Mouse (Mus musculus) kidney, postnatal 4 days (tissue): ENCODE data around the gene Slc13a1.

Experiments
- DNase-seq, 2 experiments: peaks; one replicate each; pipeline ENCODE4 v3.0.0; 2021; ENCODE audit warnings: mixed read lengths in 2 of 2

Slc13a1 gene

GRCm38 (mm10) chr6:24072804-24073203 lies 95.1 kb downstream of the Slc13a1 start:
- no peak for DNase-seq

DNA sequence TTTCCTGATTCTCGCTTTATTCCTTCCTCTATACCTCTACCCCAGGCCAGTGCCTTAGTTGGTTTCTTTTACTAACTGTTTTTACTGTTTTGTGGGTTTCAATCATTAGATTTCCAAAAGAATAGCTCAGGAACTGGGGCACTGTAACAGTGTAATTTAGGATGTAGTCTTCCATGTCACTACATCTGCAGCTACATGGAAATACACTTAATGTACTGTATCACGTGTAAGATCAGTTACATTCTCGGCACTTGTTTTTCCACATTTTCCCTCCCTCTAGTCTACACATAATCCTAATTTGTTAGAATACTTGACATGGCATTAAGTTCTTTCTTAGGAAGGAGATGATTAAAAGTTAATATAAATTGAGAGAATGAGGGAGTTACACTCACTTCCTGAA lies 108.1 kb downstream of the Slc13a1 start:
- DNase-seq, result no peak

DNA sequence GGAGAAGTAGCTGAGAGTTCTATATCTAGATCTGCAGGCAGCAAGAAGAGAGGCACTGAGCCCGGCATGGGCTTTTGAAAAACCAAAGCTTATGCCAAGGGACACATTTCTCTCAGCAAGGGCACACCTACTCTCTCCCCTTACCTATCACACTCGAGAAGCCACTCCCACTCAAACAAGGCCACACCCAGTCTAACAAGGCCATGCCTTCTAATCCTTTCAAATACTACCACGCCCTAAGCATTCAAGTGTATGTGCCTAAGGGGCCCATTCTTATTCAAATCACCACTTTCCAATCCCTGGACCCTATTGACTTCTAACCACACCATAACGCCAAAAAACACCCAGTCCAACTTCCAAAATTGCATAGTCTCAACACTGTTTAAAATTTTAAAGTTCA lies 112.8 kb downstream of the Slc13a1 start:
- no peak for DNase-seq

DNA sequence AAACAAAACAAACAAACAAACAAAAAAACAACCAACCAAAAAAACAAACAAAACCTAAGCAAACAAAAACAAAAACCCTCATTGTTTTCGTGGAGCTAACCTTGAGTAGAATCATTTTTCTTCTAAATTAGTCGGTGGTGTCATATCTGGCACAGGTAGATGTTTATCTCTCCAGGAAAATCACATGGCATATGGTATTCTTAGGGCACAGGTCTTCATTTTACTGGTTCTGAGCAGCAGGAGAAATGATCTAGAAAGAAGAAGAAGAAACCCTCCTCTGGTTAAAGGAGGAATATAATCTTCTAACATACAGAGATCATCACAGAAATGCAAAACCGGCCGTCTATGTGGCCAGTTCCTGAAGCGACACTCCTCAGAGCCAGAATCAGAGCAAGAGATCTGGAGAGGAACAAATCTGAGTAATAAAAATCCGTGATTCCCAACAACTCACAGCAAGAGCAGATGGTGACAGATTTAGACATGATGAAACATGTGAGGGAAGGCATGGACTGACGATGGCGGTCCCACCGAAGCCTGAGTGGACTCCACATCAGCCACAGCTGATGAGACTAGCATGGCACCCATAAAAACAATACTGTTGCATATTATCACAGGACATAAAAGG lies 113.7 kb downstream of the Slc13a1 start:
- DNase-seq, result no peak

DNA sequence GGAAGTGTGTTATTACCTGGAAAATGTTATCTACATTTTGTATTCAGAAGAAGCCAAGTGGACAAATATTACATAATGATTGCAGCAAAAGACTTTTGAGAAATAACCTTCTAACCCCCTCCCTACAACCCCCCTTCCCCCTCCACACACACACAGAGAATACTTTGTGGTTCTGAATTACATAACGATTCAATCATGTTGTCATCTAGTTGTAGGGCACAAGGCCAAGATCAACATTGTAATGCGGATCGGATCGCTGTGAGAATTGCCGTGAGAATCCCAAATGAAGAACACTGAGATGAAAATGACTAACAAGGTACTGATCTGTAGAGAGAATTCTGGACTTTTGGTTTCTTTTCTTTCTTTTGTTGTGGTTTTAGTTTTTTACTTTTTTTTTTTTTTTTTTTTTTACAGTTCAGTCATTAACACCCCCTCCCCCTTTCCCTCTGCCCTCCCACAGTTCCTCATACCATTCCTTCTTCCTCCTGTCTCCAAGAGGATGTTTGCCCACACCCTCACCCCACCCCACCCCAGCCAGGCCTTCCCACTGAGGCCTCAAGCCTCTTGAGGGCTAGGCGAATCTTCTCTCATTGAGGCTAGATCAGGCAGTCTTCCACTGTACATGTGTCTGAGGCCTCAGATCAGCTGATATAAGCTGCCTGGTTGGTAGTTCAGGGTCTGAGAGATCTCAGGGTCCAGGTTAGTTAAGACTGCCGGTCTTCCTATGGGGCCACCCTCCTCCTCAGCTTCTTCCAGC lies 120.7 kb downstream of the Slc13a1 start:
- DNase-seq, result peak; percentile 4 to 16

DNA sequence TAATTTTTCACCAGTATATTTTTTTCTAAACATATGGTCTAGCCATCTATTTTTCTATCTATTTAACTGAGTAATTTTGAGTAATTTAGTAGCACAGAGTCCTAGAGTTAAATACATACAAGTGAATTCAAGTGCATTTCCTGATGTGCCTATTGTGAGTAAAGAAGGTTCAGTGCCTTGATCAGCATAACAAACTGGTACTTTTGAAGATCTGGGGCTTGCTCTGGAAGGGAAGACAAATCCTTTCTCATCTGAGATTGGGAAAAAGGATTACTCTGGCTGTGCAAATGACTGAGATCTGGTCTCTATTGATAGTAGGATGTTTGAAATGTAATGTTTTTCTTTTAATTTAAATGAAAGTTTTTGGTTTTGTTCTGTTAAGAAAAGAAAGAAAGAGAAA lies 124.4 kb downstream of the Slc13a1 start:
- no peak for DNase-seq
